Mouse (Mus musculus) lung, postnatal 0 days (tissue): ENCODE measurements around the gene Kit.

Source experiments
- CTCF ChIP-seq: IDR thresholded peaks from 2 replicates; pipeline ENCODE4 v1.5.1; 2016; ENCODE audit warnings: antibody characterized with exemption, mild to moderate bottlenecking
- EP300 ChIP-seq: IDR thresholded peaks from 2 replicates; pipeline ENCODE4 v1.6.1; 2016; ENCODE audit warnings: antibody characterized with exemption, mild to moderate bottlenecking, control low read depth

- TF ChIP-seq CTCF (no peak), EP300 (no peak)
Measured at GRCm38 (mm10) chr5:75538458-75538857, 36.3 kb upstream of the Kit start.
